Mouse (Mus musculus): ENCODE measurements around the gene Pdss2.

- TF ChIP-seq CTCF (IDR thresholded peaks at IDR 0.05; ENCODE audit: low read depth, low read length) (no peak), GATA2 (IDR thresholded peaks at IDR 0.05; ENCODE audit: borderline replicate concordance, low read depth, low read length) (no peak), POLR2AphosphoS5 (IDR thresholded peaks at IDR 0.05; ENCODE audit: insufficient replicate concordance, low read depth, low read length) (no peak), GATA1 (IDR thresholded peaks at IDR 0.05; ENCODE audit: borderline replicate concordance, low read length) (no peak), TAL1 (conservative IDR thresholded peaks at IDR 0.05; ENCODE audit: low read depth, low read length) (no peak)
These were observed 268.7 kb downstream of the Pdss2 start for GRCm38 (mm10) chr10:43490034-43490433.
